Mouse (Mus musculus) granulocyte monocyte progenitor cell, adult 5-6 weeks (primary cell): Measurements from ENCODE around the gene Nipsnap3a. TPM values are rescaled to one million over a fixed set of nuclear protein-coding genes. Genes with fewer than 3 reads are reported as not detected.

Experiments used
- ATAC-seq: replicated peaks from 2 replicates; pipeline ENCODE4 v1.8.0; 2016; ENCODE audit warnings: mild to moderate bottlenecking, moderate TSS enrichment, inconsistent platforms; ENCODE audit not compliant: poor library complexity, severe bottlenecking
- total RNA-seq, 2 experiments: library from RNA; stranded (forward) in 1 of 2; stranded (reverse) in 1 of 2; fragments of 200-712, 200-1000 nt in 1 of 2; fragments of >200 nt in 1 of 2; fragmentation: Nextera tagmentation in 1 of 2; gene quantifications; 2 replicates each; pipeline ENCODE4 v1.2.3; 2014 to 2017

Nipsnap3a gene
- total RNA-seq, 2 experiments from 2014 or later = not detected

- ATAC-seq = no peak
These were observed 57.4 kb downstream of the Nipsnap3a start for GRCm38 (mm10) chr4:53046238-53047022.

Other genes starting within 250 kb of the Nipsnap3a start
- gene Olfr275, start 174.7 kb upstream of the Nipsnap3a start, total RNA-seq (2014; fragmentation: Nextera tagmentation) = not detected in 2 replicates
- gene Olfr275, start 174.7 kb upstream of the Nipsnap3a start, total RNA-seq (2017) = not detected in 2 replicates
- gene Olfr273, start 130.0 kb upstream of the Nipsnap3a start, total RNA-seq (2014; fragmentation: Nextera tagmentation) = not detected in 2 replicates
- gene Olfr273, start 130.0 kb upstream of the Nipsnap3a start, total RNA-seq (2017) = not detected in 2 replicates
- gene Olfr272, start 70.1 kb upstream of the Nipsnap3a start, total RNA-seq (2014; fragmentation: Nextera tagmentation) = 2.6 TPM in 1 of 2 replicates, not detected in the other
- gene Olfr272, start 70.1 kb upstream of the Nipsnap3a start, total RNA-seq (2017) = not detected in 2 replicates
- gene Olfr270, start 24.7 kb upstream of the Nipsnap3a start, total RNA-seq (2014; fragmentation: Nextera tagmentation) = not detected in 2 replicates
- gene Olfr270, start 24.7 kb upstream of the Nipsnap3a start, total RNA-seq (2017) = not detected in 2 replicates
- 59.4 and 65.4 TPM in 2 replicates for gene Nipsnap3b, start 22.6 kb downstream of the Nipsnap3a start, total RNA-seq (2014; fragmentation: Nextera tagmentation)
- gene Nipsnap3b, start 22.6 kb downstream of the Nipsnap3a start, total RNA-seq (2017) = 31.0 and 45.3 TPM in 2 replicates
- gene Abca1, start 170.6 kb downstream of the Nipsnap3a start, total RNA-seq (2014; fragmentation: Nextera tagmentation) = 0.49 and 2.6 TPM in 2 replicates
- gene Abca1, start 170.6 kb downstream of the Nipsnap3a start, total RNA-seq (2017) = 2.2 and 3.8 TPM in 2 replicates